Mouse (Mus musculus): ENCODE measurements around the gene Adcy1.

Adcy1 gene

GRCm38 (mm10) chr11:7138370-7138769 is 75.1 kb downstream of the Adcy1 start:
- no peak for DNase-seq

DNA sequence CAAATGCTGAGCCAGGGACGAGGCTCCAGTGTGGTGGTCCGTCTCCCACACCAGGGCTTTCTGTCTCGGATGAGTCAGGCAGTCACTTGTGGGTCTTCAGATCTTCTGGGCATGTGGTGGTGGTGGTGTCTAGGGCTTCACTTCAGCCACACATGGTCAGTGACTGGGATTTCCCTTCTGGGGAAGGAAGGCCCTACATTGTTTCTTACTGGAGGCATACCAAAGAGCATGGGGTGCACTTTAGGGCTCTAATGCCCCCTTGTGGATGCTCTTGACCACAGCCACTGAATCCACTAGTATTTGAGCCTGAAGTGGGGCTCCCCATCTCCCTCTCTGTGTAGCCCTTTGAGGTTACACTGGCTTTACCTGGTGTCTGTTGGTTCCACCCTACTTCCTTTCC is 77.2 kb downstream of the Adcy1 start:
- DNase-seq = no peak

DNA sequence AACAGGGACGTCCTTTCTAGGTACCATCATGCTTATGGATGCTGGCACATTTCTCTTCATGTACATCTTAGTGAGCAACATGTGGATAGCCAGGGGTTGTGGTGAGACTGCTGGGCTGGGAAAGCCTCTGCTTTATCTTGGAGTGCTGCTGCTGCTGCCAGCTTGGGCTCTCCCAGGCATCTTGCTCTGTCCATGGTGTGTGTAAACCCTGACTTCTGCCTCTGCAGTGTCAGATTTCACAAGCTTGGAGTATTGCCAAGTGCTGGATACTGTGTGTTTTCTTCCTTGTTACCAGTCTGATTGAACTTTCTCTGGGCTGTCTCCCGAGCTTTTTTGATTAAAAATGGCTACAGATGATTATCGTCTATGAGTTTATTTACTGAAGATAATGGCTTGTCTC is 79.4 kb downstream of the Adcy1 start:
- DNase-seq = no peak

GRCm38 (mm10) chr11:7144369-7144768 is 81.1 kb downstream of the Adcy1 start:
- no peak for DNase-seq

DNA sequence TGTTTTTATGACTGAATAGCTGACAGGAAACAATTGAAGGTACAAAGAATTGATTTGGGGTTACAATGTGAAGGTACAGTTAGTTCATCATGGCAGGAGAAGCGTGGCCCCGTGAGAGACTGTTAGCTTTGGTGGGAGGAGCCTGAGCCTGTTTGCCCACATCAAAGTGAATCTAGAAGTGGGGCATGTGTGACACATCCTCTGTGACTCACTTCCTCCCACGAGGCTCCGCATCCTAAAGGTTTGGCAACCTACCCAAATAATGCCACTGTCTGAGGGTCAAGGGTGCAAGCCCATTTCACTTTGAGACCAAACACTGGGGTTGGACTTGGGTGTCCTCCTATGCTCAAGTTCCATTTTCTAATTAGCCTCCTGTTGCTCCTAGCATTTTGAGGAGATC is 81.9 kb downstream of the Adcy1 start:
- no peak for DNase-seq

- DNase-seq = no peak
Measured at GRCm38 (mm10) chr11:7147536-7147935, 84.2 kb downstream of the Adcy1 start.

GRCm38 (mm10) chr11:7147945-7148344 is 84.7 kb downstream of the Adcy1 start:
- no peak for DNase-seq

GRCm38 (mm10) chr11:7149471-7149870 is 86.2 kb downstream of the Adcy1 start:
- no peak for DNase-seq

GRCm38 (mm10) chr11:7150511-7150910 is 87.2 kb downstream of the Adcy1 start:
- DNase-seq = no peak

- no peak for DNase-seq
Measured at GRCm38 (mm10) chr11:7152371-7152770, 89.1 kb downstream of the Adcy1 start.

GRCm38 (mm10) chr11:7153081-7153480 is 89.8 kb downstream of the Adcy1 start:
- no peak for DNase-seq

DNA sequence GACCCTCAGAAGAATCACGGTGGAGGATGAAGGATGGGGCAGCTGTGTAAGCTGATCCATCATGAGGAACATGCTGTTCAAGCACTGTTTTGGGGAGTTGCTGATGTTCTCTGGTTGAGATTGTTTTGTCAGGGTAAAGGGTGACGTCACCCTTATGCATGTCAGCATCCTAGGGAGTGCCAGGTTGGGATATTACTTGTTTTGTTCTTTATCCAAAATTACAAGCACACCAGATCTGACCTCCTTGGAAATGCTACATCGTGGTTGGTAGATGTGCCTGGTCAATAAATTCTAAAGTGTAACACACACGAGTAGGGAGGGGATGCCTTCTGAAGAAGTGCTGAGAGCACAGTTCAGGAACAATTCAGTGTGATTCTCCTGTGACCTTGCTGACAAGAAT is 93.1 kb downstream of the Adcy1 start:
- DNase-seq = no peak

DNA sequence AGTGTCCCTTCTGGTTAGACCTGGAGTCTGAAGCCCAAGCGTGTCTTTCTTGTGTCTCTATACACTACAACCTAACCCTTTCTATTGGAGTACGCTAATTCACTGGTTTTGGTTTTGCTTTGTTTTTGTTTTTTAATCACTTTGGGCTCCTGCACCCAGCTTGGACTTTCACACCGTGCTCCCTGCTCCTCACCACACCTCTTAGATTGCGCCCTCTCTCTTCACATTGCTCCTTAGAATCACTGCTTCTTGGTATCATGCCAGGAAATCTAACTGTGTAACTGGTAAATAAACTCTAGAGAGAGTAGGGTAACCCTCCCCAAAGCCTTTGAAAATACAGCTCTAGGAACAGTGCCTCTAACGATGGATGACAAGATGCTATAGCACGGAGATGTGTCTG is 94.9 kb downstream of the Adcy1 start:
- DNase-seq = no peak

DNA sequence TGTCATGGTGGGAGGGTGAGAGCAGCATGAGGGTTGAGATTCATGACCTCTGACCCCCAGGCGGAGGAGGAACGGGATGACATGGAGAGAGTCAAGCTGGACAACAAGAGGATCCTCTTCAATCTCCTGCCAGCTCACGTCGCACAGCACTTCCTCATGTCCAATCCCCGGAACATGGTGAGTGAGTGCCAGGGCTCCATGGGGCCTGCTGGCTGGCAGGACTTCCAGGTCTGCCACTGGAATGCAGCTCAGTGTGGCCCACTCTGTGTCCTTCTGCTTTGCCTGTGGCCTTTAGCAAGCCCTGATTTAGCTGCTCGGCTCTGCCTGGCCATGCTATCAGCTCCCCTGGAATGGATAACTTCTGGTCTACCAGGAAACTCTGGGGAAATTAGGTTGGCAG is 96.9 kb downstream of the Adcy1 start:
- DNase-seq = no peak

DNA sequence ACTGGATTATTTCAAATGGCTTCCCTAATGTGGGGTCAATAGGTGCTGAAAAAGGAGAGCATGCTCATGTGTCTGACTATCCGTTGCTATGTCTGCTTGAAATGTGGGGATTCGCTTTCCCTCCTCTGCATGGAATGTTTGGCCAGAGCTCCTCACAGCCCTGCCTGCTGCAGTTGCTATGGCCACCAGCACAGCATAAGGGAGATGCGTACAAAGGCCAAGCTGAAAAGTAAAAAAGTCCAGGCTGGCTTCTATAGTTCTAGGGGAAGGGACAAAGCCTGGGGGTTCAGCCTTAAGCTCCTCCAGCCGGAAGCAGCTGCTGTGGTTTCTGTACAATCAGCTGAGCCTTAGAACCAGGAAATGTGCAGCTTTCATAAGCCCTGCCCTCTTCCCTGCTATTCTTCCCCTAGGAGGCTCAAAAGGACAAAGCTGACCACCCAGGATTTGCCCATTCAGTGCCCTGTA is 97.4 kb downstream of the Adcy1 start:
- no peak for DNase-seq

GRCm38 (mm10) chr11:7161502-7162174 is 98.3 kb downstream of the Adcy1 start:
- DNase-seq = no peak

DNA sequence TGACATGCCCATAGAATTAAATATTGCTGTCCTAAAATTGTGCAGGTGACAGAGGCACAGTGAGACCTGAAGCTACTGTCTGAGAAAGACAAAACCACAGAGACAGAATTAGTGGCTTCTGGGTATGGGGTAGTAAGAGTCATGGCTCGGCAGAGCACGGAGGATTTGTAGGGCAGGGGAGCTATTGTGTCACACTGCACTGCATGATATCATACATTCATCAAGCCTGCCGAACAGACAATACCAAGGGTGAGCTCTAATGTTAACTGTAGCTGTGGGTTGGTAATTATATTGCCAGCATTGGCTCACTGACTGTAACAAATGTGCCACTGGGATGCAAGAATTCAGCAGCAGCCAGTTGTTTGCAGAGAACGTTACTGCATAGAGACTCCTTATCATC is 101.1 kb downstream of the Adcy1 start:
- DNase-seq = no peak

DNA sequence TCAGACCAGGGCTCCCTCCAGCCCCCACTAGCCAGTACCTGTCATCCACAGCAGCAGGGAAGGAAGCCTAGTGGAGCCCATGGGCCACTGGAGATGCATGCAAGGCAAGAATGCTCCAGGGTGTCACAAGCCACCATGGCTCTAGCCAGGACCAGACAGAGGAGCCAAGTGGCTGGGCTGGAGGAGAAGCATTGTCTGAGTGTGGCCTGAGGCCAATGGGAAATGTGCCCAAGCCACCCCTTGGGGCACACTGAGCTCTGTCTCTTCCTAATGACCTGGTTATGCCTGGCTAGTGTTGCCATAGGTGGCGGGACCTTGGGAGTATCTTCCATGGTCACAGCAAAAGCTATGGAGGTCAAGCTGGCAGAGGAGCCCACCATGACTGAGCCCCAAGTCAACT is 106.4 kb downstream of the Adcy1 start:
- no peak for DNase-seq

DNA sequence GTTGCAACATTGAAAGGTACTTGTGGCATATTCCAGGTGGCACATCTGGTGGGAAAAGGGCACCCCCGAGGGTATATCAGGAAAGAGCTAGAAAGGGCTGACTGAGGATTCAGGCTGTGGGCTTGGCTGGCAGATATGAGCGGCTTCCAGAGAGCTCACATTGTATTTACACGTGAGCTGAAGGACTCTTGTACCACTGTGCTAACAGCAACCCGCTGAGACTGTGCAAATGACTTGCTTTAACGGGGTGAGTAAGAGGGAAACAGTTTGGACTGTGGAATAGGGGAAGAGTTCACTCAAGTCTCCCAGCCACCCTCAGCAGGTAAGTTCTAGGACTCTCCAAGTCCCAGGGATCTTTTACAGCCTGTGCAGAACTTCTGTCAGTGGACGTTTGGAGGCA is 110.4 kb downstream of the Adcy1 start:
- DNase-seq = no peak

DNA sequence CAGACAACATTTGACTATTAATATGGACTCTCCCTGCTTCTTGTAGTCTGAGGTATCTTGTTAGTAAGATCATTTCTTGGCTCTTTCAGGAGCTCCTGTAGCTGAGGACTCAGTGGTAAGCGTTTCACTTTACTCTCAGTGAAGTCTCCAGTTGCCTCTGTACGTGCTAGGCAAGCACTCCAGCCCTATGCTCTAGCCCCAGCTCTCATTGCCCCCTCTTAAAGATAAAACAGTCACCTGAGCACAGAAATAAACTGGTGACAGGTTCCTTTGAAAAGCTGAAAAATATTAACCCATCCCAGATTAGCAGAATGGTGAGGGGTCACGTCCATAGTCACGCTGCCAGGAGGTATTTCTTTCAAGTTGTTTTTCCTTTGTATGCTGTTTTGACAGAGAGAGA is 115.4 kb downstream of the Adcy1 start:
- DNase-seq = no peak

DNA sequence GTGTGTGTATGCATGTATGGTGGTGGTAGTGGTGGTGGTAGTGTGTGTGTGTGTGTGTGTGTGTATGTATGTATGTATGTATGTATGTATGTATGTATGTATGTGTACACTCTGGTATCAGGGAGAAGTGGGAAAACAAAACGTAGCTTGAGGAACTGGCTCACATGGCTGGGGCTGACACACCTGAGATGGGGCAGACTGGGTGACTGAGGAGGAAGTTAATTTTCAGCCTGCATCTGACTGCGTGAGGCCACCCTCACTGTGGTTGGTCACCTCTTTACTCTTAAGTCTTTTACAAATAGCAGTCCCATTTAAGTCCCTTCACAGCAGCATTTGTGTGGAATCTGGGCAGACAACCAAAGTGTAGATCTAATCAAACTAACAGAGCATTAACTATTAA is 116.0 kb downstream of the Adcy1 start:
- DNase-seq = no peak

DNA sequence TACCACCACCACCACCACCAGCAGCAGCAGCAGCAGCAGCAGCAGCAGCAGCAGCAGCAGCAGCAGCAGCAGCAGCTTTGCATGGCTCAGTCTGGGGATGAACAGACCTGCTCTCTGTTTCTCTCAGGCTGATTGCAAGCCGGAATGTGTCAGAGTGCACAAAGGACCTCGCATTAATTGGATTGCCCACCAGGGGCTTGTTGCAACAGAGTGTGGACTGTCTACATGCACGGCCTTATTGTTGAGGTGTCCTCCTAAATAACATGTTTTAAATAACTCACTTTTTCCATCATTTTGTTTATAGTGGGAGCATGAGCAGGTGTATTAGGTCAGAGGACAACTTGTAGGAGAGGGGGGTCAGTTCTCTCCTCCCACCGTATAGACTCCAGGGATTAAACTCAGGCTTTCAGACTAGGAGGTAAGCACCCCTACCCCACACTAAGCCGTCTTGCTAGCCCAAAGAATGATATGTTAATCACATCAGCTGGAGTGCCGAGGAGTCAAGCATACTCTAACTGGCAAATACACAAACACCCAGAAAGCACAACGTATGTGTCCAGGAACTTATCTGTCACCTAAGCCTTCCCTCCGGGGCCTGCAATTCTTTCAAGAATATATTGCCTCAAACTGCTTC is 119.2 kb downstream of the Adcy1 start:
- no peak for DNase-seq

DNA sequence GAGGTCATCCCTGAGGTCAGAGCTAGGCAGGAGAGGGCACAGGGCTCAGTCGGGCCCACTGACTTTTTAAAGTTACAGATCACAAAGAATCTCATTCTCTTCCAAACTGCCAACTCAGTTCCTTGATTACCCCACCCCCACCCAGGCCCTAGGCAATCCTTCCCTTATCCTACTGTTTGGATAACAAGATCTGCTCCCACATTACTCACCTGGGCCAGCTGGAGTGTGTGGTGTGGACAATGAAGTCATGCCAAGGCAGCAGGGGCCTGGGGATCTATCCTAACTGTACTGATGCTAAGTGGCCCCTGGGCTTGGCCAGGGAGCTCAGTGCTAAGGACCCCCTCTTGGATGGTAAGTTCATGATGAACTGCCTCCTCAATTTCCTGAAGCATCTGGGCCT is 121.1 kb downstream of the Adcy1 start:
- no peak for DNase-seq

DNA sequence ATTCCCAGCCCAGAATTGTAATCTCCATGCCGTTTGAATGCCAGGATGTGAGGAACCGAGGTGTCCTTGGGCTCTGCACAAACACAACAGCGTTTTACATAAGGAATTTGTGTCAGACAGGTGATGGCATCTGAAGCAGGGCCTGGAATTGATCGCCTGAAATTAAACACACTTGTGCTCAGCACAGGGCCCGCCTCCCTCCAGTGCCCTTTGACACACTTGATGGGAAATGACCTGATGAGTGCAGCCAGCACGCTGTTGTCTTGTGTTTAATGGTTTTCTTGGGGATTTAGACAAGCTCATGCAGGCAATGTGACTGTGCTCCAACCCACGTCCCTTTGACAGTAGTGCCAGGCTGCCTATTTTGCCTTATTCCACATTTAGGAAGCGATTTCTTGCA is 124.2 kb downstream of the Adcy1 start:
- no peak for DNase-seq

- DNase-seq = no peak
Measured at GRCm38 (mm10) chr11:7188469-7188868, 125.2 kb downstream of the Adcy1 start, which contains the start of gene Gm11985. Gene Gm11985 (minus strand): TSS chr11:7188569.
